Mouse (Mus musculus) retina, postnatal 1 day (tissue): Measurements from ENCODE around the gene B3gnt2.

Source experiments
- DNase-seq: peaks from one replicate; pipeline ENCODE4 v3.0.0-alpha.2; 2012

Gene B3gnt2

DNA sequence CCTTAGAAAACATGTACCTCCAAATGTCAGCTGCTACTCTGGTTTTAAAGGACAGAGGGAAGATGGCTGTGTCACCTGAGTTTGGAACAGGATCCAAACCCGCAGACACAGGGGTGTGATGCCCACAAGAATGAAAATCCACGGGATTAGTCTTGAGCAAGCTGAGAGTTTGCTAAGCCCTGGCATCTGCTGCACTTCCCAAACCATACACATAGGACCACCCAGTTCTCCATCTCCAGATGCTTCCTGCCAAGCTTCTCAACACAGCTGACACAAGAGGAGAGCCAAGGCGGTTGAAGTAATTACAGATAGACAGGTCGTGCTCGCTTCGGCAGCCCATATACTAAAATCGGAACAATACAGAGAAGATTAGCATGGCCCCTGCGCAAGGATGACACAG is 7.8 kb upstream of the B3gnt2 start:
- no peak for DNase-seq

GRCm38 (mm10) chr11:22867691-22868090 is 6.9 kb upstream of the B3gnt2 start:
- DNase-seq: no peak

- DNase-seq: no peak
Measured at GRCm38 (mm10) chr11:22865635-22866246, 5.0 kb upstream of the B3gnt2 start.

DNA sequence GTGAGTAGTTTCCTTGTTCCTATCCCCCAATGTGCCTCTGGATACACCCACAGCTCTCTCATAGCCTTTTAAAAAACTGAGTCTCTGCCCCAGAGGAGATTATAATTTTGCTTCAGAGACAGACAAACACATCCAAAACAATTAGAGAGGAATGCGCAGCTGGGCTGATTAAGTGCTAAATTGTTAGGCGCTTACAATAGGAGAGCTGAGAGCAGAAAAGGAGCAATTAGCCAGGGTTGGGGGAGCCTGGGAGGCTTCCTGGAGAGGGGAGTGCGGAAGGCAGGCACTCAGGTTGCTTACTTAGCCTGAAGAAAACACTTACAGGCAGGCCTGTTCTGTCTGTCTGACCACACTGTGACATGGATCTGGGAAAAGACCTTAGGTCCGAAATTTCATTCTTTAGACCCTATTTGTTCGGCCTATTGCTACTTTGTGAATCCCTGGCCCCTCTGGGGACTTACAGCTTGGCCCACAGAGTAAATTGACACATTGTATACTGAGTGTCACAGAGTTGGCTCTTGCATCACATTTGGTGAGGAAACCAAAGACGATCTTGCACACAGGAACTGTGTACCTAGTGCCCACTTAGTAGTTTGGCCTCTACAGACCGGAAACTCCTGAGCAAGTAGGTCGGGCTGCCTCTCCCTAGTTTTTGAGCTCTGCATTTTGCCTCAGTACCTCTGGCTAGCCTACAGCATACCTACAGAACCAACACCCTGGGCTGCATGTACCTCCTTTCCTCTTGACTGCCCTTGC is 3.7 kb upstream of the B3gnt2 start:
- peak; percentile 87 for DNase-seq

DNA sequence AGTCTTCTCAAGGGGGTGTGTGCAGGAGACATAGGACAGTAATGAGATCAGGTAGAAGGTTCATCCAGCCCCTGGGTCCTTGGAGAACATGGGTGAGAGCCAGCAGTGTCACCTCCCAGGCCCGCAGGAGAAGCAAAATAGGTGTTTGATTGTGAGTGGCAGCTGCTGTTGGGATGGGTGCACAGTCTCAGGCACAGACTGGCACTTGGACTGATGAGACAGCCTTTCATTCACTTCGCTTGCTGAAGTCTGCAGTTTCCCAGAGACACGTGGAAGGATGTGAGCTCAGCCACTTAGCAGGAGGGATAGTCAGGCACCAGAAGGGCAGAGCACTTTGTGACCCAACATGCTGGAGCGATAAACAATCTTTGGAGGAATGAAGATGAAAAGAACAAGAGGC is 2.8 kb upstream of the B3gnt2 start:
- peak; percentile 29 for DNase-seq

DNA sequence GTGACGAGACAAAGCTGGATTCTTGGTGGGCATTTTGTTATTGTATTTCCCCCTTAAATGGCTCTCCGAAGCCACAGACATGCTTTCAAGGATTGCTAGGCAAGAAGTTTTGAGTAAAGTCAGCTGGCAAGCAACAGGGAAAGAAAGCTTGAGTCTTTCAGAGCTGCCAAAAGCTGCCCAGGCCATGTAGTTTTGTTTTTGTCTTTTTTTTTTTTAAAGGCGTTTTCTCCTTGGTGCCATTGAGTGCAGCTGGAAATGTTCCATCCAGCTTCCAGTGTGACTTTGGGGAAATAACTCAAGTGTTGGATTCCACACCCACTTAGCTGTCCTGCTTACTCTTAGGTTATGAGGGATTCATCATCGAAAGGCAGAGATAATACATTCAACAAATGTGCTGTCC is 554 bp upstream of the B3gnt2 start:
- no peak for DNase-seq

DNA sequence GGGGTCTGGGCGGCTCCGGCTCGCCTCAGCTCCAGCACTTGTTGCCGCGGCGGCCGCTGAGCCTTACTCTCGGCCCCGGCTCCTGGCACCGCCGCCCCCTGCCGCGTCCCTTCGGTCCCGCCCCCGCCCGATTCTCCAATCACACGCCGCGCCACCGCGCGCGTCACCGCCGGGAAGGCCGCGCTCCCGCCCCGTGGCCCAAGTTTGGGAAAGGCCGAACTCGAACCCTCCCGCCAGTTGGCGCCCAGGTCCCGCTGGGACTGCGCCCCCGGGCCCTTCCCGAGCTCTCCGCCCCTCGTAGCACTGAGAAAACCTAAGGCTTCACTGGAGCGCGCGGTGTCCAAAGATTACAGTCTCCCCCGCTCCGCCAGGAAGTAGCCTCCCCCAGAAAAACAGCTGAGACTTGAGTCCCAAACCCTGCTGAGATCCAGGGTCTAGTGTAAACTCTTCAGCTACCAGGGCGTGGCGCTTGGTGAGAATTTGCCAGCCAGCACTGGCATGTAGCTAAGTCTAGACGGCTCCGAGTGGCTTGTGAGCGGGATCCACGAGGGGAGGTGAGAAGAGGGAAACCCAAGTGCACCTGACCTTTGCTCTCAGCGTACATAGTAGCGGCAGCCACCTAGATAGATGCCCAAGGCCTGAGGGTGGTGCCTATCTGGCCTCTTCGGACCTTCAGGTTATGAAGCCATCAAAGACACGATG is 977 bp downstream of the B3gnt2 start:
- peak; percentile 90 for DNase-seq

GRCm38 (mm10) chr11:22859301-22859632 is 1.5 kb downstream of the B3gnt2 start:
- no peak for DNase-seq

GRCm38 (mm10) chr11:22858441-22859300 is 2.1 kb downstream of the B3gnt2 start:
- DNase-seq: peak; percentile 21

GRCm38 (mm10) chr11:22857705-22858440 is 2.9 kb downstream of the B3gnt2 start:
- peak; percentile 19 for DNase-seq

- no peak for DNase-seq
Measured at GRCm38 (mm10) chr11:22857106-22857704, 3.6 kb downstream of the B3gnt2 start.

GRCm38 (mm10) chr11:22856371-22856965 is 4.3 kb downstream of the B3gnt2 start:
- no peak for DNase-seq

DNA sequence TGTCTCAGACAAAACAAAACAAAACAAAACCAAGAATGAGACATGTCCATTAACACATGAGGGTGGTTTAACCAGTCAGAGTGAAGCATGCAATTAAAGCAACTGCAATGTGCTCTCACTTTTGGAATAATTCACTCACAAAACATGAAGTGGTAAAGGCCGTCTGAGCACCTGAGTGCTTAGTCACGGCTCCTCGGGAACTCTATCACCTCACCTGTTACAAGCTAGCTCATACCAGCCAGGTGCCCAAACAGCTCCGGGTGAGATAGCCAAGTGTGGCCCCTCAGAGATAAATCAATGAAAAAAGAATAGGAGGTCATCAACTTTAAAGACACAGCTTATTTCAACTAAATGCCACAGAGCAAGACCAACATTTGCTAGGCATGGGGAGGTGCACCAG is 6.2 kb downstream of the B3gnt2 start:
- no peak for DNase-seq

GRCm38 (mm10) chr11:22853477-22854157 is 7.1 kb downstream of the B3gnt2 start:
- DNase-seq: no peak

DNA sequence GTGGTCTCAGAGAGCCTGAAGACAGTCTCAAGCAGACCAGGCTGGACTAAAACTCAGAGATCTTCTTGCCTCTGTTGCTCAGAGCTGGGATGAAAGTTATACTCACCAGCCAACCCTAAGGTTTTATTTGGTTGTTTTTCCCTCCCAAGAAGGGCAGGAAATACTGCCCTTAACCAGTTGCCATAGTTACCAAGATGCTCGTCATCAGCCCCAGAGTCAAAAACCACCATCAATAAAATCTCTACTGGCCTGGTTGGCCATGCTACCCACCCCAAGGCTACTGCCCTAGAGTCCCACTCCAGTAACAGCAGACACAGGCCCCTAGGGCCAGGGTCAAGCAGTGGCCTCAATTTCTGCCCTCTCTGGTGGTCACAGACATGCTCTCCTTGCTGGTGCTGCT is 8.3 kb downstream of the B3gnt2 start:
- no peak for DNase-seq

DNA sequence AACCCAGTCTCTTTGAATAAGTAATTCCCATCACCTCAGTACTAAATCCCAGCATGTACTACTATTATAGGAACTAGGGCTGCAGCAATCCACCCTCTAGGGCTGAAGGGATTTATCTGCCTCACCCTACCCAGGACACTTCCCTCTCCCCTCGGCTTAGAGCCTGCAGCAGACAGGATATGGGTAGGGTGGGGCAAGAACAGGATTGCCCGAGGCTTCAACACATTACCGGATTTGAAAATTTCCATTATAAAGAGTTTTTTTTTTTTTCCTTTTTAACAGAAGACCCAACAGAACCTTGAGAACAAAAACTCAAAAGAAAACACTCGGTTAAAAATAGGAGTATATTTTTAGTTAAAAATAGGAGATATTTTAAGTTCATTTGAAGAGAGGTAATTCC is 9.3 kb downstream of the B3gnt2 start:
- DNase-seq: no peak

DNA sequence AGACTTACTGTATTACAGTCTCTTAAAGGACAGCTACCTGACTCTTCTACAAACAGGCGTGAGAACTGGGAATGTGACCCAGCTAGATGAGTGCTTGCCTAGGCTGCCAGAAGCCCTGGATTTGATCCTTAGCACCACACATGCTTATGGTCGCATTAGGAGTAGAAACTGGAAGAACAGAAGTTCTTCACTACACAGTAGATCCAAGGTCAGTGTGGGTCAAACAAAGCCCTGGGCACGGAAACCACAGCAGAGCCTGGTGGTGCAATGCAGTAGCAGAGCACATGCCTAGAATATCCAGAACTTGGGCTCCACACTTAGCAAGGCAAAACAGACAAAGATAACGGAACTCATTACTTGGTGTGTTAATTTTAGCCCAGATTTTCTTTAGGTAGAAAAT is 10.7 kb downstream of the B3gnt2 start:
- no peak for DNase-seq

- DNase-seq: no peak
Measured at GRCm38 (mm10) chr11:22848649-22849195, 12.0 kb downstream of the B3gnt2 start.

DNA sequence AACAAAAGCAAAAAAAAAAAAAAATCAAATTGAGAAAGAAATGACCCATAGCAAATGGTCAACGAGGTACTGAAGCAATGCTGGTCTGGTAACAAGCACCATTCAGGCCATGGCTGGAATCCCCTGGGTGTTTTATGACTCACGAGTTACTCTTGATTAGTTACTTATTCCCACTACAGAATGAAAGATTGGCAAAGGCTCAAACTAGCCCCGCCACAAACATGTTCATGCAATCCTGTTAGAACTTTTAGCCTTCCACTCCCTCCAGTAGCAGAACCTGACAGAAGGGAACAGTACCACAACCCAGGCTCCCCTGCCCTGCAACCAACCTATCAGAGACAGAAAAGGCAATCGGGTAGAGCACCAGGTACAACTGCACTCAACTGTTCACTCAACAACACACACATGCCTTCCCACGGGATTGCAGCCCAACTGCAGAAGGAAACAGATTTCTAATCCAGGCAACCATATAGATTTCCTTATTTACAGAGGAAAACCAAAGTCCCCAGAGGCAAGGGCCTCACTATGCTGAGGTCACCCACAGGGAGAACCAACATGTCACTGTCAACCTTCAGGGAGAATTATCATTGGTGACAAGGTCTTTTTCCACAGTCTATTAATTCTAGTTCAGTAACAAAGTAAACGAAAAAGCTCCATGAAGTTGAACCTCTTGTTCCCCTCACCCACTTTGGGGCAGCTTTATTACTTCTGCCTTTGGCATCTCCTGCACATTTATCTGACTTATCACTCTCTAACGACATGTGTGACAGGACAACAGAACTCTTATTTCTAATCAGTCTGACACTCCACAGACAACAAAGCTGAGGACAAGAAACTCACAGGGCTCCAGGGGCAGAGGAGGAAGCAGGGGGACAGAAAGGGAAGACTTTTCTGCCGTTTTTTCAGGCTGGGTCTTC is 12.8 kb downstream of the B3gnt2 start:
- DNase-seq: no peak
